ENCODE assay signal across 12 mouse cellular contexts in genomic region chr5:73761236-73761635, GRCm38 (mm10).
DNase-seq lines count a peak whose midpoint lies in the region; ATAC-seq and TF ChIP-seq lines count a peak whose summit lies in the region.
"Had no signal": no experiment of that assay in that cellular context is flagged by ENCODE, and none has a peak within 500 bp of the region (broad histone marks: within the 10 kb centered on the region; RNA-seq: fewer than 3 reads in every experiment).

No protein-coding gene starts in this region.

- no peaks in the 10 kb centered on the region for H3K27me3 ChIP-seq in forebrain, embryonic 16.5 days (replicated peaks; ENCODE audit: control insufficient read depth, insufficient read depth, low read length)
- no peaks in the 10 kb centered on the region for H3K27me3 ChIP-seq in forebrain, embryonic 13.5 days
- H3K27me3 ChIP-seq in limb, embryonic 12.5 days = no peaks in the 10 kb centered on the region
- H3K27me3 ChIP-seq: embryonic facial prominence, embryonic 12.5 days; hindbrain, embryonic 15.5 days had no signal

- peak; percentile 43; the same call in 1 of the 2 replicates for ATAC-seq in forebrain, embryonic 16.5 days
- ATAC-seq in forebrain, embryonic 13.5 days = no peak
- peak; percentile 37; the same call in 1 of the 2 replicates for ATAC-seq in limb, embryonic 12.5 days (ENCODE audit: insufficient number of reproducible peaks, insufficient read depth, low FRiP score, low TSS enrichment, low read depth)
- ATAC-seq: CD4-positive, CD25-positive, alpha-beta regulatory T cell, adult 4 months had no signal

- no peak for DNase-seq in layer of hippocampus, adult 2 months (ENCODE audit: low spot score in 2 of 2)
- DNase-seq in layer of hippocampus, adult 11-12 months (ENCODE audit: low spot score) = no peak
- DNase-seq in A20 (ENCODE audit: low read depth, low spot score) = peak; percentile 4
- no peak for DNase-seq in frontal cortex, postnatal 25 days (ENCODE audit: low spot score in 2 of 2)
- DNase-seq in lung, postnatal 4 days = no peak
- DNase-seq: B cell, adult 2 months had no signal

- H3K4me3 ChIP-seq in forebrain, embryonic 16.5 days (replicated peaks; ENCODE audit: low read length) = no peak overlapping the region
- no peak overlapping the region for H3K4me3 ChIP-seq in forebrain, embryonic 13.5 days
- no peak overlapping the region for H3K4me3 ChIP-seq in layer of hippocampus, adult 2 months
- H3K4me3 ChIP-seq in limb, embryonic 12.5 days (replicated peaks) = no peak overlapping the region
- H3K4me3 ChIP-seq: embryonic facial prominence, embryonic 12.5 days; hindbrain, embryonic 15.5 days had no signal

- peaks cover 3% of the 10 kb centered on the region for H3K4me1 ChIP-seq in forebrain, embryonic 16.5 days (replicated peaks; ENCODE audit: control insufficient read depth, insufficient read depth, low read length)
- no peaks in the 10 kb centered on the region for H3K4me1 ChIP-seq in forebrain, embryonic 13.5 days
- peaks cover 28% of the 10 kb centered on the region for H3K4me1 ChIP-seq in limb, embryonic 12.5 days (replicated peaks)
- H3K4me1 ChIP-seq: hindbrain, embryonic 15.5 days had no signal

- no peaks in the 10 kb centered on the region for H3K36me3 ChIP-seq in forebrain, embryonic 16.5 days (ENCODE audit: control insufficient read depth, insufficient read depth)
- H3K36me3 ChIP-seq in forebrain, embryonic 13.5 days (ENCODE audit: poor library complexity, severe bottlenecking) = no peaks in the 10 kb centered on the region
- no peaks in the 10 kb centered on the region for H3K36me3 ChIP-seq in limb, embryonic 12.5 days
- H3K36me3 ChIP-seq: embryonic facial prominence, embryonic 12.5 days; hindbrain, embryonic 15.5 days had no signal

- WGBS in forebrain, embryonic 16.5 days = 85% methylated on average over 1 of the region's 1 CpGs
- WGBS in forebrain, embryonic 13.5 days = 64% methylated on average over 1 of the region's 1 CpGs
- WGBS in limb, embryonic 12.5 days = 50% methylated on average over 1 of the region's 1 CpGs

- no peak overlapping the region for H3K4me2 ChIP-seq in forebrain, embryonic 16.5 days (ENCODE audit: low read length)
- no peak overlapping the region for H3K4me2 ChIP-seq in forebrain, embryonic 13.5 days
- no peak overlapping the region for H3K4me2 ChIP-seq in limb, embryonic 12.5 days
- H3K4me2 ChIP-seq: embryonic facial prominence, embryonic 12.5 days; hindbrain, embryonic 15.5 days had no signal

- H3K9ac ChIP-seq in forebrain, embryonic 16.5 days (replicated peaks; ENCODE audit: low read depth, low read length) = no peak overlapping the region
- no peak overlapping the region for H3K9ac ChIP-seq in forebrain, embryonic 13.5 days
- no peak overlapping the region for H3K9ac ChIP-seq in limb, embryonic 12.5 days (replicated peaks)
- H3K9ac ChIP-seq: embryonic facial prominence, embryonic 12.5 days; hindbrain, embryonic 15.5 days had no signal

- TF ChIP-seq CTCF in layer of hippocampus, adult 2 months (conservative IDR thresholded peaks at IDR 0.05) = no peak

- no peak overlapping the region for H3K27ac ChIP-seq in forebrain, embryonic 16.5 days (ENCODE audit: low read length)
- H3K27ac ChIP-seq in forebrain, embryonic 13.5 days = no peak overlapping the region
- peak overlapping the region; percentile 41; the same call in 1 of the 2 replicates for H3K27ac ChIP-seq in layer of hippocampus, adult 2 months
- peak overlapping the region; percentile 53; the same call in 1 of the 2 replicates for H3K27ac ChIP-seq in limb, embryonic 12.5 days
- H3K27ac ChIP-seq: hindbrain, embryonic 15.5 days had no signal

- no peaks in the 10 kb centered on the region for H3K9me3 ChIP-seq in forebrain, embryonic 16.5 days (ENCODE audit: control insufficient read depth, low read length)
- no peaks in the 10 kb centered on the region for H3K9me3 ChIP-seq in forebrain, embryonic 13.5 days (replicated peaks)
- H3K9me3 ChIP-seq in limb, embryonic 12.5 days = no peaks in the 10 kb centered on the region
- H3K9me3 ChIP-seq: embryonic facial prominence, embryonic 12.5 days; hindbrain, embryonic 15.5 days had no signal

Comparison
In these comparisons a context has a peak if more than half of its experiments do, and no peak if none do; other contexts are left out.
1. H3K27ac ChIP-seq: peak in layer of hippocampus, adult 2 months (single experiment) and limb, embryonic 12.5 days (single experiment); none in forebrain, embryonic 16.5 days (single experiment) and forebrain, embryonic 13.5 days (single experiment).